Mouse (Mus musculus) embryonic facial prominence, embryonic 10.5 days (tissue): ENCODE results near the gene Ccnb2. TPM values are rescaled to one million over a fixed set of nuclear protein-coding genes. Genes with fewer than 3 reads are reported as not detected.
"Not testable (repeated sequence)": the region's sequence is repeated elsewhere in the genome, so short reads cannot be mapped to it uniquely, and the experiment has no call there.

Source experiments
- DNase-seq: peaks from one replicate; pipeline ENCODE4 v3.0.0-alpha.2; 2017; ENCODE audit warnings: low spot score
- H3K27ac ChIP-seq: fragments of 300-500 bp; sonication (generic); replicated peaks from 2 replicates; pipeline ENCODE4 v1.5.1; 2016; ENCODE audit warnings: mild to moderate bottlenecking
- H3K27me3 ChIP-seq: fragments of 300-500 bp; sonication (generic); replicated peaks from 2 replicates; pipeline ENCODE4 v1.6.1; 2016; ENCODE audit warnings: low read depth, mild to moderate bottlenecking; ENCODE audit not compliant: poor library complexity, severe bottlenecking
- H3K36me3 ChIP-seq: fragments of 300-500 bp; sonication (generic); replicated peaks from 2 replicates; pipeline ENCODE4 v1.6.1; 2016; ENCODE audit warnings: mild to moderate bottlenecking, moderate library complexity
- H3K4me1 ChIP-seq: fragments of 300-500 bp; sonication (generic); 2 replicates; pipeline ENCODE4 v1.6.1; 2016
- H3K4me3 ChIP-seq: fragments of 300-500 bp; sonication (generic); 2 replicates; pipeline ENCODE4 v1.5.1; 2016; ENCODE audit warnings: mild to moderate bottlenecking, moderate library complexity
- H3K9me3 ChIP-seq: fragments of 300-500 bp; sonication (generic); 2 replicates; pipeline ENCODE4 v1.6.1; 2016; ENCODE audit warnings: mild to moderate bottlenecking
- WGBS: fragments of 180-500 bp; shearing (Covaris S2); methylation state at CpG from one replicate; pipeline ENCODE4 v1.1.7; 2016; 5-methylcytosine and 5-hydroxymethylcytosine counted together
- polyA plus RNA-seq: library from polyadenylated mRNA; unstranded; fragments of >200 nt; fragmentation: Nextera tagmentation; extraction: Ambion mirVana; gene quantifications from 2 replicates; pipeline ENCODE4 v1.2.1, GENCODE M21; 2016

Ccnb2 gene
- 215 and 225 TPM in 2 replicates for polyA plus RNA-seq

DNA sequence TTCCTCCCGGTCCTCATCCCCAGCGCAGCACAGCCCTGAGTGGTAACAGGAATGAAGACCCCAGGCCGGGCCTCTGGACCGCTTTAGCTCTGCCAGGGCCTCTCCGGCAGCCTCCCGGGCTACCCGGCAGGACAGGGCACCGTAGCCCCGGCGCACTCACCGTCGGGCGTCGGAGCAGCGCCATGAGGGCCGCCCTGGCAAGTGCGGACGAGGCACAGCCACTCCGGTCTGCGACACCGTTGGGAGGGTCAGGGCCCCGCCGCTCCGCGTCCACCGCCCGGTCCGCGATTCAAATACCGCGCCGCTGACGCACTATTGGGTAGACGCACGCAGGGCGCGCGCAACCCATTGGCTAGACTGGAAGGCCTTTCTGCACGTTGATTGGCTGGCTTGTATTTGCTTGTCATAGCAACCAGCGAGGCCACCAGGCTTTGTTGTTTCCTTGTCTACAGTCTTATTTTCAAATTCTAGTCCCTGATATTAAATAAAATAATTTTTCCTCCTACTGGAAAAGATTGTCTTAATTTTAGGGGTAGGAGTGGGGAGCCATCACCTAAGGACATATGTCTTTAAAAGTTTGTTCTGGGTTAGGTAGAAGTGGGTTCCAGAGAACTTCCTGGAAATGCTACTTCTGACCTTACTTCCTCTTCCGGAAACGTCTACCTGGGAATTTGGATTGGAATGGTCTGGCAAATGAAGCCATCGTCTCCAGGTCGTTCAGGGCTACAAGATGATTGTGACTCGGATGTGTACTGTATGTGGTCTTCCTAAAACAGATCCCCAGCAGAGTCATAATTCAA, at the start of gene Ccnb2:
Gene Ccnb2, minus strand, starts transcription at position 291 of the 800 bp plus-strand sequence.
- H3K27ac ChIP-seq: peak within 1 kb of the TSS; percentile 98
- H3K36me3 ChIP-seq: peaks cover 62% of the 10 kb centered on the region

GRCm38 (mm10) chr9:70463091-70463490, 41.7 kb upstream of the Ccnb2 start:
- WGBS: 96% methylated on average over 13 of the region's 13 CpGs
- peaks cover 46% of the 10 kb centered on the region for H3K36me3 ChIP-seq
- not testable (repeated sequence) for H3K4me3 ChIP-seq, DNase-seq, H3K9me3 ChIP-seq, H3K27me3 ChIP-seq, H3K4me1 ChIP-seq, H3K27ac ChIP-seq

More for the DNA sequence above, at the start of gene Ccnb2:
- H3K27me3 ChIP-seq: no peaks in the 10 kb centered on the region
- 3% methylated on average over 45 of the region's 45 CpGs for WGBS
- peak; percentile 95 for DNase-seq
- peak within 1 kb of the TSS; percentile 90 for H3K4me3 ChIP-seq
- no peaks in the 10 kb centered on the region for H3K9me3 ChIP-seq
- peaks cover 11% of the 10 kb centered on the region for H3K4me1 ChIP-seq

- Histone ChIP-seq H3K36me3 (peaks cover 94% of the 10 kb centered on the region), H3K4me1 (no peaks in the 10 kb centered on the region), H3K27ac (no peak overlapping the region), H3K27me3 (no peaks in the 10 kb centered on the region), H3K4me3 (no peak overlapping the region), H3K9me3 (no peaks in the 10 kb centered on the region)
- WGBS: 94% methylated on average over 2 of the region's 2 CpGs
- no peak for DNase-seq
These were observed 31.0 kb upstream of the Ccnb2 start for GRCm38 (mm10) chr9:70452371-70452770.

- WGBS: 94% methylated on average over 5 of the region's 5 CpGs
- Histone ChIP-seq H3K36me3 (peaks cover 90% of the 10 kb centered on the region), H3K27ac (no peak overlapping the region), H3K27me3 (no peaks in the 10 kb centered on the region), H3K4me3 (no peak overlapping the region), H3K9me3 (no peaks in the 10 kb centered on the region), H3K4me1 (no peaks in the 10 kb centered on the region)
- no peak for DNase-seq
These were observed 27.7 kb upstream of the Ccnb2 start for GRCm38 (mm10) chr9:70449072-70449471.

DNA sequence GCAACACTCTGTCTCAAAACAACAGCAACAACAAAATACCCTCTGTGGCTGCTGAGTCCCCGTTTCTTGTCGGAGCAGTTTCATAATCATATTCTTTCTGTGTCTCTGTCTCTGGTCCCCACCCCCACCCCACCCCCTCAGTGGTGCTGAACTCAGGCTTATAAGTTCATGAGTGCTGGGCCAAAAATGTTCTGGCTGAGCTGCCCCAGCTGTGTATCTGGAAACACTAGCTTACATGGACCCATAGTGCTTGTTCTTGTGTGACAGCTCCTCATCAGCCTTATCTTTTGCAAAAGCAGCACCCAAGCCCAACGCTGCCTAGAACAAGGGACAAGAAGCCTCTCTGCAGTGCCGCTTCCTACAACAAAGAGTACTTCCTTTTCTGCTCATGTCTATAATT, 18.6 kb upstream of the Ccnb2 start:
- WGBS: 91% methylated on average over 4 of the region's 4 CpGs
- no peak for DNase-seq
- H3K27ac ChIP-seq: no peak overlapping the region
- H3K4me1 ChIP-seq: no peaks in the 10 kb centered on the region
- no peak overlapping the region for H3K4me3 ChIP-seq
- no peaks in the 10 kb centered on the region for H3K9me3 ChIP-seq
- no peaks in the 10 kb centered on the region for H3K27me3 ChIP-seq
- peaks cover 98% of the 10 kb centered on the region for H3K36me3 ChIP-seq

DNA sequence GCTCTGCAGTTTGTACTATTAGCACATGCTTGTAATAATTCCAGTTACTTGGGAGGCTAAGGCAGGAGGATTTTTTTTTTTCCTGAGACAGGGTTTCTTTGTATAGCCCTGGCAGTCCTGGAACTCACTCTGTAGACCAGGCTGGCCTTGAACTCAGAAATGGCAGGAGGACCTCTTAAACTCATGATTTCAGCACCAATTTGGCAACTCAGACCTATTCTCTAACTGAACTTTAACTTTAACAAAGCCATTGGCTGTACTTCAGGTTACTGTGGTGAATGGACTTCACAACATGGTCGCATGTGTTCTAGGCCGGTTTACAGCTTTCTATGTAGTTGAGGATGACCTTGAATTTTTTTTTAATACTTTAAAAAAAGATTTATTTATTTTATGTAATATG, 1.3 kb upstream of the Ccnb2 start:
- no peaks in the 10 kb centered on the region for H3K27me3 ChIP-seq
- no peak for DNase-seq
- WGBS: 92% methylated on average over 2 of the region's 2 CpGs
- H3K4me3 ChIP-seq: no peak overlapping the region
- peaks cover 62% of the 10 kb centered on the region for H3K36me3 ChIP-seq
- H3K9me3 ChIP-seq: no peaks in the 10 kb centered on the region
- H3K27ac ChIP-seq: no peak overlapping the region
- peaks cover 11% of the 10 kb centered on the region for H3K4me1 ChIP-seq

GRCm38 (mm10) chr9:70416412-70416811, 4.9 kb downstream of the Ccnb2 start:
- Histone ChIP-seq H3K27ac (no peak overlapping the region), H3K4me3 (no peak overlapping the region), H3K4me1 (peaks cover 7% of the 10 kb centered on the region), H3K36me3 (peaks cover 78% of the 10 kb centered on the region), H3K9me3 (no peaks in the 10 kb centered on the region), H3K27me3 (no peaks in the 10 kb centered on the region)
- DNase-seq: no peak
- WGBS: 76% methylated on average over 3 of the region's 3 CpGs

DNA sequence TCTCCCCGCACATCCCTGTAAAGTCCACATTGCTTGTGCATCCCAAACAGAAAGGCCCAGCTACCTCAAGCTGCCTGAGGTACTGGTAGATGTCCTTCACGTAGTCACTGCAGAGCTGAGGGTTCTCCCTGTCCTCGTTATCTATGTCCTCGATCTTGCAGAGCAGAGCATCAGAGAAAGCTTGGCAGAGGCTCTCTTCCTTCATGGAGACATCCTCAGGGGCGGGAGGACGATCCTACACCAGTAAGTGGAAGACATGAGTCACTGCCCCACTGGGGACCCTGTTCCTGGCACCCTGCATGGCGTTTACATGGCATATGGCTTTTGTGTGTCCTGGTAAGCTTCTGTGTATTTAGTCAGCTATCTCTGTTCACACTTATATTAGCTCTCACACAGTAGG, 8.3 kb downstream of the Ccnb2 start:
- no peak for DNase-seq
- 90% methylated on average over 7 of the region's 7 CpGs for WGBS
- Histone ChIP-seq H3K4me1 (no peaks in the 10 kb centered on the region), H3K4me3 (no peak overlapping the region), H3K36me3 (peaks cover 100% of the 10 kb centered on the region), H3K27ac (no peak overlapping the region), H3K27me3 (no peaks in the 10 kb centered on the region), H3K9me3 (no peaks in the 10 kb centered on the region)

- Histone ChIP-seq H3K4me3 (no peak overlapping the region), H3K4me1 (no peaks in the 10 kb centered on the region), H3K27ac (no peak overlapping the region), H3K27me3 (no peaks in the 10 kb centered on the region), H3K9me3 (no peaks in the 10 kb centered on the region), H3K36me3 (peaks cover 100% of the 10 kb centered on the region)
- 62% methylated on average over 11 of the region's 11 CpGs for WGBS
- no peak for DNase-seq
These were observed 10.7 kb downstream of the Ccnb2 start for GRCm38 (mm10) chr9:70410668-70411067.

GRCm38 (mm10) chr9:70409743-70410142, 11.6 kb downstream of the Ccnb2 start:
- no peak overlapping the region for H3K27ac ChIP-seq
- no peaks in the 10 kb centered on the region for H3K4me1 ChIP-seq
- no peak overlapping the region for H3K4me3 ChIP-seq
- no peak for DNase-seq
- peaks cover 91% of the 10 kb centered on the region for H3K36me3 ChIP-seq
- no peaks in the 10 kb centered on the region for H3K27me3 ChIP-seq
- H3K9me3 ChIP-seq: no peaks in the 10 kb centered on the region
- WGBS: 94% methylated on average over 8 of the region's 8 CpGs

GRCm38 (mm10) chr9:70408791-70409190, 12.6 kb downstream of the Ccnb2 start:
- H3K27me3 ChIP-seq: no peaks in the 10 kb centered on the region
- DNase-seq: no peak
- H3K27ac ChIP-seq: no peak overlapping the region
- H3K36me3 ChIP-seq: peaks cover 82% of the 10 kb centered on the region
- WGBS: 92% methylated on average over 3 of the region's 3 CpGs
- no peaks in the 10 kb centered on the region for H3K4me1 ChIP-seq
- no peaks in the 10 kb centered on the region for H3K9me3 ChIP-seq
- no peak overlapping the region for H3K4me3 ChIP-seq

DNA sequence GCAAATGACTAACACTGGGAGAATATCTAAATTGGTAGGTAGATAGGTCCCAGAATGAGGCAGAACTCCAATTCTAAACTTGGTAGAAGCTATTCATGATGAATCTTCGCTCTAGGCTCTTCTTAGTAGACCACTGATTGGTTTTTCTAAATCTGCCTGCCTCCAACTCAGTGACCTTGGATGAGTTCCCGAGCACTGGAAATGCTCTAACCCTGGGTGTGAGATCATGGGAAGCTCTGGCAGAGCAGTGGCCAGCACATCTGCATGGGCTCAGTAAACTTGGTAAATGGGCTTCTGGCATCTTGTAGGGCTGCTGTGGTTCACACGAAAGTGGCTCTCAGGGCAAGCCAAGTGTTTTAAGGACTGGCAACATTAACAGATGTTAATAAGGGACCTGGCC, 14.8 kb downstream of the Ccnb2 start:
- WGBS: 94% methylated on average over 3 of the region's 3 CpGs
- H3K4me1 ChIP-seq: no peaks in the 10 kb centered on the region

DNA sequence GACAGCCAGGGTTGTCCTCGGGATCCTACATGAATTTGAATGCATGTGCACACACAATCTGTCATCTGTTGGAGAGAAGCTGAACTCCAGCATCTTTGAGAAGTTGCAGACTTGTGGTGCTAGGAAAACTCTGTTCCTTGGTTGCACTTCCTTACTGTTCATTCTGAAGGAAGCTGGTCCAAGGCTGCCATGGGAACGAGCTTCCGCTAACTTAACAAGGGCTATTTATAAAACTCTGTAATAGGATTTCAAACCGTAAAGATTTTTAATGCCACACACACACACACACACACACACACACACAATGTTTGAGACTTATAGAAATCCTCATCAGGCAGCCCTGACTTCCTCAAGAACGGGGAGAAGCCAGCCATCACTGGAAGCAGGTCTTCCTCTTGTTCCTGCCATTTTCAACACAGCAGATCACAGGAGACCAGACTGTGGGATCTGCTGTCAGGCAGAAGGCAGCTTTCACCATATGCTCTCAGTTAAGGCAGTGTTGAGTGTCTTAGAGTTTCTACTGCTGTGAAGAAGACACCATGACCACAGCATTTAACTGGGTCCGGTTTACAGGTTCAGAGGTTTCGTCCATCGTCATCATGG, 19.3 kb downstream of the Ccnb2 start:
- H3K4me3 ChIP-seq: no peak overlapping the region
- H3K27me3 ChIP-seq: no peaks in the 10 kb centered on the region
- 95% methylated on average over 8 of the region's 8 CpGs for WGBS
- DNase-seq: no peak
- H3K27ac ChIP-seq: no peak overlapping the region
- no peaks in the 10 kb centered on the region for H3K4me1 ChIP-seq
- H3K36me3 ChIP-seq: peaks cover 24% of the 10 kb centered on the region
- H3K9me3 ChIP-seq: no peaks in the 10 kb centered on the region

More for the DNA sequence above, 14.8 kb downstream of the Ccnb2 start:
- Histone ChIP-seq H3K9me3 (no peaks in the 10 kb centered on the region), H3K27me3 (no peaks in the 10 kb centered on the region), H3K4me3 (no peak overlapping the region), H3K36me3 (peaks cover 60% of the 10 kb centered on the region), H3K27ac (no peak overlapping the region)
- DNase-seq: no peak
